Mouse (Mus musculus): ENCODE measurements around the gene Slc4a8. TPM values are rescaled to one million over a fixed set of nuclear protein-coding genes. Genes with fewer than 3 reads are reported as not detected.
A peak's percentile ranks its signal among the peaks of the same experiment; 100 is the strongest.

The Slc4a8 gene
- polyA plus RNA-seq, 1 experiment from 2014 or later, result 1.0 TPM

DNA sequence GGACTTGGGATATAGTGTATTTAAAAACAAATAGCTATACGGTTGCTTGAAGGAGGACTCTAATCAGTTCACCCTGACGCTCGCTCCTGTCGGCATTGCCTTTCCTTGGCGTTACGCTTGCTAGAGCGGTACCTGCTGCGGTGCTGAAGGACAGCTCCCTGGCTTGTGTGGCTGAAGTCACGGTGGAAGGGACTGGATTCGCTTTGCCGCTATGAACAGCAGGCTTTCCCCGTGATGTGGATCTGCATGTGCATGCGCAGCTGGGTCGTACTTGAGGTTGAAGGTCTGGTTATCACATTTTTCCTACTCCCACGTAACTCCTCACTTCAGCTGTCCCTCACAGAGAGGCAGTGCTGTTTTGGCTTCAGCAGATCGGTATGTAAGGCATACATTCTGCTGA lies 111.6 kb downstream of the Slc4a8 start:
- no peak overlapping the region for H3K4me3 ChIP-seq (ENCODE audit: low read depth, low read length)
- WGBS (ENCODE audit: insufficient replicate concordance), result 3% methylated on average over 16 of the region's 16 CpGs
- no peak overlapping the region for H3K4me2 ChIP-seq (ENCODE audit: low read depth, low read length)
- no peak overlapping the region for H3K27ac ChIP-seq (ENCODE audit: low read depth)
- ATAC-seq (no peak), DNase-seq (peak; percentile 86)
- peaks cover 3% of the 10 kb centered on the region; the same call in 1 of the 2 replicates for H3K4me1 ChIP-seq (ENCODE audit: insufficient read depth)
- TF ChIP-seq CTCF (IDR thresholded peaks at IDR 0.05; ENCODE audit: low read depth) (no peak), EP300 (IDR thresholded peaks at IDR 0.05; ENCODE audit: low read depth) (no peak)
- H3K36me3 ChIP-seq (replicated peaks; ENCODE audit: insufficient read depth, low read length), result no peaks in the 10 kb centered on the region
- H3K9ac ChIP-seq (replicated peaks), result no peak overlapping the region
- no peaks in the 10 kb centered on the region for H3K9me3 ChIP-seq (ENCODE audit: low read length)
- H3K27me3 ChIP-seq (ENCODE audit: insufficient read depth, low read length), result peaks cover 54% of the 10 kb centered on the region

Other genes with a start within 250 kb of the Slc4a8 start
- gene Tfcp2, start 209.7 kb upstream of the Slc4a8 start, polyA plus RNA-seq (2015; fragmentation: Nextera tagmentation; extraction: Ambion mirVana), result 4.0 TPM in 2 replicates
- 0.74 and 0.79 TPM in 2 replicates for gene Pou6f1, start 161.8 kb upstream of the Slc4a8 start, polyA plus RNA-seq (2015; fragmentation: Nextera tagmentation; extraction: Ambion mirVana)
- 145 and 146 TPM in 2 replicates for gene Dazap2, start 146.4 kb upstream of the Slc4a8 start, polyA plus RNA-seq (2015; fragmentation: Nextera tagmentation; extraction: Ambion mirVana)
- 21.7 and 24.8 TPM in 2 replicates for gene Smagp, start 124.8 kb upstream of the Slc4a8 start, polyA plus RNA-seq (2015; fragmentation: Nextera tagmentation; extraction: Ambion mirVana)
- 16.2 and 20.3 TPM in 2 replicates for gene Bin2, start 92.2 kb upstream of the Slc4a8 start, polyA plus RNA-seq (2015; fragmentation: Nextera tagmentation; extraction: Ambion mirVana)
- gene Cela1, start 73.8 kb upstream of the Slc4a8 start, polyA plus RNA-seq (2015; fragmentation: Nextera tagmentation; extraction: Ambion mirVana), result 29.5 and 31.5 TPM in 2 replicates
- 1.3 and 1.6 TPM in 2 replicates for gene Galnt6, start 32.4 kb upstream of the Slc4a8 start, polyA plus RNA-seq (2015; fragmentation: Nextera tagmentation; extraction: Ambion mirVana)
- 0.44 and 0.63 TPM in 2 replicates for gene Scn8a, start 108.1 kb downstream of the Slc4a8 start, polyA plus RNA-seq (2015; fragmentation: Nextera tagmentation; extraction: Ambion mirVana)

All from liver, postnatal 0 days (tissue).